Mouse (Mus musculus): ENCODE data around the gene Nt5c. TPM values are rescaled to one million over a fixed set of nuclear protein-coding genes. Genes with fewer than 3 reads are reported as not detected.
"Not testable (repeated sequence)": the region's sequence is repeated elsewhere in the genome, so short reads cannot be mapped to it uniquely, and the experiment has no call there.

Gene Nt5c
- polyA plus RNA-seq, 1 experiment from 2014 or later, result 77.2 TPM

DNA sequence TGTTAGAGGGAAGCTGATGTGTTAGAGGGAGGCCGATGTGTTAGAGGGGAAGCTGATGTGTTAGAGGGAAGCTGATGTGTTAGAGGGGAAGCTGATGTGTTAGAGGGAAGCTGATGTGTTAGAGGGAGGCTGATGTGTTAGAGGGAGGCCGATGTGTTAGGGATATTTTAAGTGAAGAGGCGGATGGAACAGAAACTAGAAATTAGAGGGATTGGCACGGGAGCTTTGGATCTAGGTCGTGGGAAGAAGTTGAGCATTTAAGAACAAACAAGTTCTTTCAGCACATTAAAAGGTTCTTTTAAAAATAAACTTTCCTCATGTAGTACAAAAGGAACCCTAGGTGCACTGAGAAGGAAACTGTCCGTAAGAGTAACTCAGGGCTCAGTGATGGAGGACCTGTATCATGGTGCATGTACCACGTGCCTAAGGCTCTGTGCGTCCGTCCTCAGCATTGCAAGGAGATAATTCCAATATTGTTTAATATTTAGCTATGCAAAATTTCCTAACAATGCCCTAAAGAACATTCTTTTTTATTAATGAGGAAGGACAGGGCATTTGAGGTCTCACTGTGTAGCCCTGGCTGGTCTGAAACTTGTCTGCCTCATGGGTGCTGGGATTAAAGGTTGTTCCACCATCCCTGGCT is 13.2 kb downstream of the Nt5c start:
- Histone ChIP-seq H3K27ac (no peak overlapping the region), H3K36me3 (peaks cover 7% of the 10 kb centered on the region; the same call in 1 of the 2 replicates), H3K4me1 (peaks cover 28% of the 10 kb centered on the region), H3K4me2 (no peak overlapping the region), H3K9me3 (no peaks in the 10 kb centered on the region), H3K9ac (no peak overlapping the region), H3K27me3 (no peaks in the 10 kb centered on the region), H3K4me3 (no peak overlapping the region)
- no peak for ATAC-seq (ENCODE audit: insufficient number of reproducible peaks, insufficient read depth, low FRiP score, low TSS enrichment, low read depth)
- 85% methylated on average over 9 of the region's 9 CpGs for WGBS

GRCm38 (mm10) chr11:115477388-115477787 is 14.3 kb downstream of the Nt5c start:
- H3K9me3 ChIP-seq; ATAC-seq (ENCODE audit: insufficient number of reproducible peaks, insufficient read depth, low FRiP score, low TSS enrichment, low read depth); H3K4me3 ChIP-seq; H3K27ac ChIP-seq; H3K27me3 ChIP-seq; H3K36me3 ChIP-seq: not testable (repeated sequence)
- H3K9ac ChIP-seq, result peak overlapping the region; percentile 83
- WGBS, result 86% methylated on average over 7 of the region's 7 CpGs
- H3K4me1 ChIP-seq, result peaks cover 32% of the 10 kb centered on the region
- H3K4me2 ChIP-seq, result peak overlapping the region; percentile 94

- ATAC-seq (ENCODE audit: insufficient number of reproducible peaks, insufficient read depth, low FRiP score, low TSS enrichment, low read depth); H3K27ac ChIP-seq; H3K9me3 ChIP-seq; H3K36me3 ChIP-seq; H3K27me3 ChIP-seq: not testable (repeated sequence)
- peak overlapping the region; percentile 79 for H3K4me3 ChIP-seq
- WGBS, result 81% methylated on average over 4 of the region's 4 CpGs
- peak overlapping the region; percentile 94 for H3K4me2 ChIP-seq
- H3K4me1 ChIP-seq, result peaks cover 32% of the 10 kb centered on the region
- peak overlapping the region; percentile 83 for H3K9ac ChIP-seq
Measured at GRCm38 (mm10) chr11:115476630-115477029, 15.0 kb downstream of the Nt5c start.

- Histone ChIP-seq H3K27me3 (no peaks in the 10 kb centered on the region), H3K4me2 (peak overlapping the region; percentile 94), H3K27ac (peak overlapping the region; percentile 64), H3K4me3 (peak overlapping the region; percentile 79), H3K4me1 (peaks cover 32% of the 10 kb centered on the region), H3K9me3 (no peaks in the 10 kb centered on the region), H3K36me3 (peaks cover 7% of the 10 kb centered on the region; the same call in 1 of the 2 replicates), H3K9ac (peak overlapping the region; percentile 83)
- WGBS, result 4% methylated on average over 28 of the region's 28 CpGs
- no peak; the same call in 1 of the 2 replicates for ATAC-seq (ENCODE audit: insufficient number of reproducible peaks, insufficient read depth, low FRiP score, low TSS enrichment, low read depth)
Measured at GRCm38 (mm10) chr11:115475758-115476237, 15.9 kb downstream of the Nt5c start.

- WGBS, result under 1% methylated on average over 26 of the region's 26 CpGs
- ATAC-seq (ENCODE audit: insufficient number of reproducible peaks, insufficient read depth, low FRiP score, low TSS enrichment, low read depth), result peak; percentile 95
- H3K9me3 ChIP-seq, result no peaks in the 10 kb centered on the region
Measured at GRCm38 (mm10) chr11:115475025-115475757, 16.5 kb downstream of the Nt5c start, which contains the start of gene Armc7. Gene Armc7, plus strand, starts transcription at chr11:115475667.

DNA sequence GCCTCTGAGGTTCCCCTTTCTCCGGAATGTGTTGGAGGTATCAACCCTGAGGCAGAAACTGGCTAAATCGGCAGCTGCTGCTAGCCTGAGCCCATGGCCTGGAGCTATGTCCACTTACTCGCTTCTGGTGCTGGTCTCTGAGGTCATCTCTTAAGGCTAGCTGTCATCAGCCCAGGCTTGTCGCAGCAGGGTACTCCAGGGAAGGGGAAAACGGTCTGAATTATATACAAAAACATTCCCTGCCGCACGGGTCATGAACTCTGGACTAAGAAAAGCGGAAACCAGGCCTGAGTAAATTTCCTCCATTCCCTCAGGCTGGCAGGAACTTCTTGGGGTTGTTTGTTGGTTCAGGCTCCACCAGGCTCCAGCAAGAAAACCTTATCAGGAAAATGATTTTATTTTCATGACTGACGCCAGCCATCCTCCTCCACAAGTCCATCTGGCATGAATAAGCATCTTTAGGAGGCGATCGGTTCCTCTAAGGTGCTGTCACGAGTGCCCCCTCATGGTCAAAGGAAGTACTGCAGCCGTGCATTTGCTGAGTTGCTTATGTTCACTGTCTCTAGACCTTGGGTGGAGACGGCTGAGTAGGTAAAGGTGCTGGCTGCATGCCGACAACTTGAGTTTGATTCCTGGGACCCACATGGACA is 17.9 kb downstream of the Nt5c start:
- ATAC-seq (ENCODE audit: insufficient number of reproducible peaks, insufficient read depth, low FRiP score, low TSS enrichment, low read depth), result no peak
- Histone ChIP-seq H3K4me3 (0 out of 2 replicates have a peak overlapping the region, but pooled peaks have one; percentile 6), H3K4me2 (peak overlapping the region; percentile 38), H3K36me3 (no peaks in the 10 kb centered on the region), H3K9ac (peak overlapping the region; percentile 22; the same call in 1 of the 2 replicates), H3K27me3 (no peaks in the 10 kb centered on the region), H3K27ac (peak overlapping the region; percentile 79), H3K9me3 (no peaks in the 10 kb centered on the region), H3K4me1 (peaks cover 32% of the 10 kb centered on the region)
- 9% methylated on average over 15 of the region's 15 CpGs for WGBS

More at GRCm38 (mm10) chr11:115475025-115475757, 16.5 kb downstream of the Nt5c start, which contains the start of gene Armc7:
- Histone ChIP-seq H3K4me1 (peaks cover 32% of the 10 kb centered on the region), H3K9ac (peak within 1 kb of the TSS; percentile 83), H3K27me3 (no peaks in the 10 kb centered on the region), H3K27ac (peak within 1 kb of the TSS; percentile 87), H3K36me3 (peaks cover 5% of the 10 kb centered on the region; the same call in 1 of the 2 replicates), H3K4me2 (peak within 1 kb of the TSS; percentile 94), H3K4me3 (peak within 1 kb of the TSS; percentile 79)

DNA sequence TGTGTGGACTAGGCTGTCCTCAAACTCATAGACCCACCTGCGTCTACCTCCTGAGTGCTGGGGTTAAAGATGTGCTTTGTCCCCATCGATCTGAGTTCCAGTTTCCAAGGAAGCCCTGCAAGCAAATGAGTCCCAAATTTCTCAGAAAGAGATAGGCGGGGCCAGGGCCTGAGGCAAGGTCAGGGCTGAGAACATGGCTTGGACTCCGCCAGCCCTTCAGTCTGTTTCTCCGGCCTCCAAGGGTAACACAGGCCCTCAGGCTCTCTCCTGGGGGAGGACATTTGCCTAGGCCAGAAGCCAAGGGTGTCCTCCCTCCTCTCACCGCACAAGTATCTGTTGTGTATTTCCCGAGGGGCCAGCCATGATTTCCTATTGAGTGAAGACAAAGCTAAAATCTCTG is 19.5 kb downstream of the Nt5c start:
- Histone ChIP-seq H3K9ac (no peak overlapping the region), H3K9me3 (no peaks in the 10 kb centered on the region), H3K27ac (no peak overlapping the region), H3K4me2 (no peak overlapping the region), H3K27me3 (no peaks in the 10 kb centered on the region), H3K4me3 (no peak overlapping the region), H3K4me1 (peaks cover 32% of the 10 kb centered on the region), H3K36me3 (no peaks in the 10 kb centered on the region)
- ATAC-seq (ENCODE audit: insufficient number of reproducible peaks, insufficient read depth, low FRiP score, low TSS enrichment, low read depth), result no peak
- WGBS, result 81% methylated on average over 7 of the region's 7 CpGs

GRCm38 (mm10) chr11:115467217-115467618 is 24.4 kb downstream of the Nt5c start:
- H3K27me3 ChIP-seq, result no peaks in the 10 kb centered on the region
- H3K4me1 ChIP-seq, result peaks cover 9% of the 10 kb centered on the region
- no peak overlapping the region for H3K4me3 ChIP-seq
- H3K36me3 ChIP-seq, result no peaks in the 10 kb centered on the region
- no peaks in the 10 kb centered on the region for H3K9me3 ChIP-seq
- ATAC-seq (ENCODE audit: insufficient number of reproducible peaks, insufficient read depth, low FRiP score, low TSS enrichment, low read depth), result no peak
- peak overlapping the region; percentile 39; the same call in 1 of the 2 replicates for H3K27ac ChIP-seq
- H3K9ac ChIP-seq, result peak overlapping the region; percentile 54; the same call in 1 of the 2 replicates
- 14% methylated on average over 4 of the region's 4 CpGs for WGBS
- no peak overlapping the region for H3K4me2 ChIP-seq

GRCm38 (mm10) chr11:115464851-115465250 is 26.8 kb downstream of the Nt5c start:
- Histone ChIP-seq H3K4me2 (no peak overlapping the region), H3K27ac (no peak overlapping the region), H3K27me3 (no peaks in the 10 kb centered on the region), H3K4me3 (no peak overlapping the region), H3K4me1 (peaks cover 9% of the 10 kb centered on the region), H3K9ac (no peak overlapping the region), H3K36me3 (no peaks in the 10 kb centered on the region), H3K9me3 (no peaks in the 10 kb centered on the region)
- 85% methylated on average over 8 of the region's 8 CpGs for WGBS
- ATAC-seq (ENCODE audit: insufficient number of reproducible peaks, insufficient read depth, low FRiP score, low TSS enrichment, low read depth), result no peak

DNA sequence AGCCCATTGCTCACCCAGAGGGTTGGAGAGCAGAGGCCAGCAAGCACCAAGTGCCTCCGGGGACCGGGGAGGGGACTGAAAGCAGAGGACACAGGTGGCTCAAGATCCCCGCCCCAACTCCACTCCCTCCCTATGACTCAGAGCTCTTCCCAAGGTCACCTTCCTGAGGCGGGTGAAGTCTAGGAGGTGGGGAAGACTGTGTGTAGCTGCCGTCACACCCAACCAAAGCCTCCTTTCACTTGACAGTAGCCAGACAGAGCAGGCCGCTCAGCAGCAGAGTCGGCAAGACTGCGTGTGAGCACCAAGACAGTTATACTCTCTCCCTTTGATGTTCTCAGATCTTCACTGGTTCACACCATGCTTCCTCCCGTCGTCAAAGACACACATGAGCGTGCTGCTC is 28.3 kb downstream of the Nt5c start:
- Histone ChIP-seq H3K27me3 (no peaks in the 10 kb centered on the region), H3K9ac (no peak overlapping the region), H3K27ac (no peak overlapping the region), H3K36me3 (no peaks in the 10 kb centered on the region), H3K4me2 (no peak overlapping the region), H3K9me3 (no peaks in the 10 kb centered on the region), H3K4me1 (peaks cover 9% of the 10 kb centered on the region), H3K4me3 (no peak overlapping the region)
- 72% methylated on average over 11 of the region's 11 CpGs for WGBS
- no peak for ATAC-seq (ENCODE audit: insufficient number of reproducible peaks, insufficient read depth, low FRiP score, low TSS enrichment, low read depth)

- ATAC-seq (ENCODE audit: insufficient number of reproducible peaks, insufficient read depth, low FRiP score, low TSS enrichment, low read depth), result no peak
- no peak within 1 kb of the TSS for H3K27ac ChIP-seq
Measured at GRCm38 (mm10) chr11:115462243-115462891, 29.3 kb downstream of the Nt5c start, which contains the start of gene Slc16a5. Gene Slc16a5, plus strand, starts transcription at chr11:115462474.

More at GRCm38 (mm10) chr11:115462243-115462891, 29.3 kb downstream of the Nt5c start, which contains the start of gene Slc16a5:
- H3K4me3 ChIP-seq, result no peak within 1 kb of the TSS
- WGBS, result 72% methylated on average over 16 of the region's 16 CpGs
- H3K9ac ChIP-seq, result no peak within 1 kb of the TSS; the same call in 1 of the 2 replicates
- H3K9me3 ChIP-seq, result no peaks in the 10 kb centered on the region
- H3K36me3 ChIP-seq, result no peaks in the 10 kb centered on the region
- H3K4me2 ChIP-seq, result no peak within 1 kb of the TSS
- peaks cover 8% of the 10 kb centered on the region for H3K4me1 ChIP-seq
- no peaks in the 10 kb centered on the region for H3K27me3 ChIP-seq
